Mouse (Mus musculus): ENCODE results near the gene Capn15. TPM values are rescaled to one million over a fixed set of nuclear protein-coding genes. Genes with fewer than 3 reads are reported as not detected.
A peak's percentile ranks its signal among the peaks of the same experiment; 100 is the strongest.

The Capn15 gene
- total and polyA plus RNA-seq, 3 experiments: 2.1 to 11.5 (median 6.0) TPM

- Histone ChIP-seq H3K9me3 (replicated peaks; ENCODE audit: low read length) (no peaks in the 10 kb centered on the region), H3K4me3 (replicated peaks in 1 of 3; ENCODE audit: low read depth in 2 of 3, low read length in 2 of 3, poor library complexity in 1 of 3) (no peak overlapping the region), H3K27ac (ENCODE audit: insufficient read depth, low read depth) (no peak overlapping the region), H3K4me1 (ENCODE audit: control insufficient read depth in 1 of 2, insufficient read depth in 2 of 2) (peaks cover 12 to 26% of the 10 kb centered on the region in 2 experiments; a peak in 3 of 4 replicates), H3K79me2 (replicated peaks; ENCODE audit: control insufficient read depth, extremely low read depth, insufficient read depth, poor library complexity, severe bottlenecking) (peaks cover 16% of the 10 kb centered on the region), H3K36me3 (replicated peaks in 1 of 2; ENCODE audit: control insufficient read depth in 1 of 2, insufficient read depth in 1 of 2, low read length in 1 of 2) (peaks cover 3 to 12% of the 10 kb centered on the region in 2 experiments), H3K9ac (ENCODE audit: insufficient read depth, low read depth) (no peak overlapping the region), H3K4me2 (ENCODE audit: insufficient read depth, low read depth, poor library complexity, severe bottlenecking) (no peak overlapping the region), H3K27me3 (replicated peaks) (peaks cover 24% of the 10 kb centered on the region)
- dilution Hi-C loops (cut with MboI; ENCODE audit: extremely low pct_ligation_motif_present, extremely low pct_unique_long_range_greater_than_20kb, low sequenced_read_pairs): no loop called here
- in situ Hi-C loops (cut with MboI; ENCODE audit: low pct_ligation_motif_present, low pct_unique_long_range_greater_than_20kb, low sequenced_read_pairs): no loop called here
- TF ChIP-seq KAT2A (IDR thresholded peaks at IDR 0.05; ENCODE audit: insufficient replicate concordance, low read length): no peak
- TF ChIP-seq MAFK (IDR thresholded peaks at IDR 0.05; ENCODE audit: insufficient replicate concordance, low read length): no peak
- no peak for TF ChIP-seq CTCF (conservative IDR thresholded peaks at IDR 0.05 in 1 of 2, IDR thresholded peaks at IDR 0.05 in 1 of 2; ENCODE audit: low read depth in 2 of 2, low read length in 2 of 2)
- no peak for TF ChIP-seq MYC (IDR thresholded peaks at IDR 0.05; ENCODE audit: low read depth, low read length)
- TF ChIP-seq TCF12 (IDR thresholded peaks at IDR 0.05; ENCODE audit: low read depth, low read length): no peak
- no peak for TF ChIP-seq MAX (IDR thresholded peaks at IDR 0.05; ENCODE audit: low read length)
- TF ChIP-seq ZMIZ1 (IDR thresholded peaks at IDR 0.05; ENCODE audit: low read depth, low read length): no peak
- TF ChIP-seq JUN (IDR thresholded peaks at IDR 0.05; ENCODE audit: insufficient read depth, low read depth, low read length): no peak
- TF ChIP-seq PAX5 (IDR thresholded peaks at IDR 0.05; ENCODE audit: low read length): no peak
- no peak for TF ChIP-seq IRF4 (IDR thresholded peaks at IDR 0.05; ENCODE audit: low read depth, low read length)
- TF ChIP-seq POLR2A (IDR thresholded peaks at IDR 0.05; ENCODE audit: low read depth, low read length): no peak
- TF ChIP-seq EP300 (IDR thresholded peaks at IDR 0.05; ENCODE audit: low read length): no peak
- TF ChIP-seq NRF1 (IDR thresholded peaks at IDR 0.05; ENCODE audit: low read depth, low read length): no peak
- no peak for TF ChIP-seq ZKSCAN1 (IDR thresholded peaks at IDR 0.05; ENCODE audit: borderline replicate concordance, low read depth, low read length)
- TF ChIP-seq SIN3A (IDR thresholded peaks at IDR 0.05; ENCODE audit: low read length): no peak
- TF ChIP-seq ZC3H11A (IDR thresholded peaks at IDR 0.05; ENCODE audit: low read depth, low read length): no peak
- DNase-seq (ENCODE audit: extremely low read depth): no peak
Observed at GRCm38 (mm10) chr17:25943221-25943620, 42.4 kb downstream of the Capn15 start.

DNA sequence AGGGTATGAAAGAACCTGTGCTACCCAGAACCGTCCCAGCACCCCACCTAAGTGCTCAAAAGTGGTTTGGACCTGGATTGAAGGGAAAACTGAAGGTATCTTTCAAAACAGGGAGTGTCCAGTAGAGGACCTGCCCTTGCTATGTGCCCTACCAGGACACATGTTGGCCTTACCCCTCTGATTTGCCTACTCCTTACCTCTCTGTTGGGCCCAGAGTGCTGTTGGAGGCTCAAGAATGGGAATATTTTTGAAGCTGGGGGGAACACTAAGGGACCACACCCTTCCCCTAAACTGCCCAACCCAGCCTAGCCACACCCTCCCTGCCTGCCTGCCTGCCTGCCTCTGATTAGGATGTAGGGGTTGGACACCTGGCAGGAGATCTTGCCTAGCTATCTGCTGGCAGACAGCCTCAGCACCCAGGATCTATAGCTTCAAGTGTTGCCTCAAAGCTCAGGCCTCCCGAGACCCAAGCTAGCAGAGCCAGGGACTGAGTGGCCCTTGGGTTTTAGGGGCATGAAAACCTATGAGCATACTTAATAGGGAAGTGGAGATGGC, 42.9 kb downstream of the Capn15 start:
- Histone ChIP-seq H3K27ac (ENCODE audit: insufficient read depth, low read depth) (no peak overlapping the region), H3K4me1 (ENCODE audit: control insufficient read depth in 1 of 2, insufficient read depth in 2 of 2) (peaks cover 12 to 26% of the 10 kb centered on the region in 2 experiments; a peak in 3 of 4 replicates), H3K9ac (ENCODE audit: insufficient read depth, low read depth) (peak overlapping the region; percentile 99; the same call in 1 of the 2 replicates), H3K9me3 (replicated peaks; ENCODE audit: low read length) (no peaks in the 10 kb centered on the region), H3K79me2 (replicated peaks; ENCODE audit: control insufficient read depth, extremely low read depth, insufficient read depth, poor library complexity, severe bottlenecking) (peaks cover 16% of the 10 kb centered on the region), H3K27me3 (replicated peaks) (peaks cover 19% of the 10 kb centered on the region), H3K36me3 (replicated peaks in 1 of 2; ENCODE audit: control insufficient read depth in 1 of 2, insufficient read depth in 1 of 2, low read length in 1 of 2) (peaks cover 4 to 18% of the 10 kb centered on the region in 2 experiments), H3K4me2 (ENCODE audit: insufficient read depth, low read depth, poor library complexity, severe bottlenecking) (peak overlapping the region; percentile 6; the same call in 1 of the 2 replicates), H3K4me3 (replicated peaks in 1 of 3; ENCODE audit: low read depth in 2 of 3, low read length in 2 of 3, poor library complexity in 1 of 3) (no peak overlapping the region)
- dilution Hi-C loops (cut with MboI; ENCODE audit: extremely low pct_ligation_motif_present, extremely low pct_unique_long_range_greater_than_20kb, low sequenced_read_pairs) (no loop called here), in situ Hi-C loops (cut with MboI; ENCODE audit: low pct_ligation_motif_present, low pct_unique_long_range_greater_than_20kb, low sequenced_read_pairs) (no loop called here)
- TF ChIP-seq ZC3H11A (IDR thresholded peaks at IDR 0.05; ENCODE audit: low read depth, low read length): no peak
- no peak for TF ChIP-seq MEF2A (IDR thresholded peaks at IDR 0.05; ENCODE audit: borderline replicate concordance, low read depth, low read length)
- no peak for DNase-seq (ENCODE audit: extremely low read depth)

Data from CH12.LX (cell line).